Mouse (Mus musculus): ENCODE measurements around the gene Ifnl2. TPM values are rescaled to one million over a fixed set of nuclear protein-coding genes. Genes with fewer than 3 reads are reported as not detected.

Ifnl2 gene
- polyA plus RNA-seq, 1 experiment from 2014 or later = not detected

- H3K4me2 ChIP-seq (ENCODE audit: low read length) = no peak overlapping the region
- TF ChIP-seq CTCF (IDR thresholded peaks at IDR 0.05; ENCODE audit: low read depth) = no peak
- H3K36me3 ChIP-seq (ENCODE audit: insufficient read depth, low read length) = no peaks in the 10 kb centered on the region
- H3K27ac ChIP-seq = no peak overlapping the region
- H3K4me1 ChIP-seq (replicated peaks; ENCODE audit: insufficient read depth, low read length) = no peaks in the 10 kb centered on the region
- no peak overlapping the region for H3K4me3 ChIP-seq (replicated peaks; ENCODE audit: low read depth, low read length)
- no peaks in the 10 kb centered on the region for H3K9me3 ChIP-seq (replicated peaks; ENCODE audit: low read length)
- DNase-seq (ENCODE audit: low spot score) = peak; percentile 43
- no peak overlapping the region for H3K9ac ChIP-seq (ENCODE audit: low read depth, low read length)
- H3K27me3 ChIP-seq (ENCODE audit: insufficient read depth, low read length) = no peaks in the 10 kb centered on the region
- 4% methylated on average over 5 of the region's 5 CpGs for WGBS
- no peak for ATAC-seq (replicated peaks; ENCODE audit: low FRiP score, low read depth)
Observed at GRCm38 (mm10) chr7:28505585-28505984, 4.7 kb downstream of the Ifnl2 start.

DNA sequence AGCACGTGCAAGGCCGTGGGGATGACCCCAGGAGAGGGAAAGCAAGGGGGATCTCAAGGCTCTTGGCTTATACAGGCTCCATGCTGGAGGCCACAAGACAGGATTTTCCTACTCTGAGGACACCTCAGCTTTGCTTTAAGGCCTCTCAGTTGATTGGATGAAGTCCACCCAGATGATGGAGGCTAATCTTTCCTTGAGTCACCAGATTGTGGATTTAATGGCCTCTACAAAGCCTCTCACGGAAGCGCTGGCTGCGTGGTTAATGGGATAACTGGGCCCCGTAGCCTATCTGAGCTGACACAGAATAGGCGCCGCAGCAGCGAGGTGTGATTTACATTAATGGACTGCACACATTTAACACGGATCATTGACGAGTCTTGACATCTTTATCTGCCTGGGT lies 14.8 kb downstream of the Ifnl2 start:
- no peak overlapping the region for H3K9ac ChIP-seq (ENCODE audit: low read depth, low read length)
- 44% methylated on average over 11 of the region's 11 CpGs for WGBS
- DNase-seq (ENCODE audit: low spot score) (no peak), ATAC-seq (replicated peaks; ENCODE audit: low FRiP score, low read depth) (no peak)
- H3K36me3 ChIP-seq (ENCODE audit: insufficient read depth, low read length) = no peaks in the 10 kb centered on the region
- H3K4me2 ChIP-seq (ENCODE audit: low read length) = no peak overlapping the region
- no peak for TF ChIP-seq CTCF (IDR thresholded peaks at IDR 0.05; ENCODE audit: low read depth)
- H3K27ac ChIP-seq = no peak overlapping the region
- H3K4me3 ChIP-seq (replicated peaks; ENCODE audit: low read depth, low read length) = no peak overlapping the region
- H3K9me3 ChIP-seq (replicated peaks; ENCODE audit: low read length) = no peaks in the 10 kb centered on the region
- no peaks in the 10 kb centered on the region for H3K27me3 ChIP-seq (ENCODE audit: insufficient read depth, low read length)
- H3K4me1 ChIP-seq (replicated peaks; ENCODE audit: insufficient read depth, low read length) = no peaks in the 10 kb centered on the region

GRCm38 (mm10) chr7:28492310-28492709 lies 17.9 kb downstream of the Ifnl2 start:
- Histone ChIP-seq H3K36me3 (ENCODE audit: insufficient read depth, low read length) (no peaks in the 10 kb centered on the region), H3K4me3 (replicated peaks; ENCODE audit: low read depth, low read length) (no peak overlapping the region), H3K9ac (ENCODE audit: low read depth, low read length) (no peak overlapping the region), H3K4me2 (ENCODE audit: low read length) (no peak overlapping the region), H3K4me1 (replicated peaks; ENCODE audit: insufficient read depth, low read length) (peaks cover 10% of the 10 kb centered on the region; the same call in 1 of the 2 replicates), H3K9me3 (replicated peaks; ENCODE audit: low read length) (no peaks in the 10 kb centered on the region), H3K27me3 (ENCODE audit: insufficient read depth, low read length) (no peaks in the 10 kb centered on the region), H3K27ac (no peak overlapping the region)
- TF ChIP-seq CTCF (IDR thresholded peaks at IDR 0.05; ENCODE audit: low read depth) = no peak
- ATAC-seq (replicated peaks; ENCODE audit: low FRiP score, low read depth) (no peak), DNase-seq (ENCODE audit: low spot score) (no peak)
- 88% methylated on average over 8 of the region's 8 CpGs for WGBS

GRCm38 (mm10) chr7:28490903-28491302 lies 19.4 kb downstream of the Ifnl2 start:
- Histone ChIP-seq H3K4me2 (ENCODE audit: low read length) (peak overlapping the region; percentile 32), H3K27me3 (ENCODE audit: insufficient read depth, low read length) (no peaks in the 10 kb centered on the region), H3K36me3 (ENCODE audit: insufficient read depth, low read length) (no peaks in the 10 kb centered on the region), H3K4me3 (replicated peaks; ENCODE audit: low read depth, low read length) (no peak overlapping the region), H3K9me3 (replicated peaks; ENCODE audit: low read length) (no peaks in the 10 kb centered on the region), H3K27ac (no peak overlapping the region), H3K9ac (ENCODE audit: low read depth, low read length) (no peak overlapping the region), H3K4me1 (replicated peaks; ENCODE audit: insufficient read depth, low read length) (peaks cover 10% of the 10 kb centered on the region; the same call in 1 of the 2 replicates)
- no peak for TF ChIP-seq CTCF (IDR thresholded peaks at IDR 0.05; ENCODE audit: low read depth)
- no peak for ATAC-seq (replicated peaks; ENCODE audit: low FRiP score, low read depth)
- DNase-seq (ENCODE audit: low spot score) = no peak
- 38% methylated on average over 14 of the region's 14 CpGs for WGBS

GRCm38 (mm10) chr7:28490410-28490809 lies 19.8 kb downstream of the Ifnl2 start:
- DNase-seq (ENCODE audit: low spot score) (peak; percentile 80), ATAC-seq (replicated peaks; ENCODE audit: low FRiP score, low read depth) (peak; percentile 72; the same call in 1 of the 2 replicates)
- Histone ChIP-seq H3K27me3 (ENCODE audit: insufficient read depth, low read length) (no peaks in the 10 kb centered on the region), H3K9ac (ENCODE audit: low read depth, low read length) (no peak overlapping the region), H3K4me3 (replicated peaks; ENCODE audit: low read depth, low read length) (no peak overlapping the region), H3K4me2 (ENCODE audit: low read length) (peak overlapping the region; percentile 32), H3K9me3 (replicated peaks; ENCODE audit: low read length) (no peaks in the 10 kb centered on the region), H3K4me1 (replicated peaks; ENCODE audit: insufficient read depth, low read length) (peaks cover 10% of the 10 kb centered on the region; the same call in 1 of the 2 replicates), H3K36me3 (ENCODE audit: insufficient read depth, low read length) (no peaks in the 10 kb centered on the region), H3K27ac (no peak overlapping the region)
- peak; percentile 83 for TF ChIP-seq CTCF (IDR thresholded peaks at IDR 0.05; ENCODE audit: low read depth)
- WGBS = 3% methylated on average over 10 of the region's 10 CpGs

DNA sequence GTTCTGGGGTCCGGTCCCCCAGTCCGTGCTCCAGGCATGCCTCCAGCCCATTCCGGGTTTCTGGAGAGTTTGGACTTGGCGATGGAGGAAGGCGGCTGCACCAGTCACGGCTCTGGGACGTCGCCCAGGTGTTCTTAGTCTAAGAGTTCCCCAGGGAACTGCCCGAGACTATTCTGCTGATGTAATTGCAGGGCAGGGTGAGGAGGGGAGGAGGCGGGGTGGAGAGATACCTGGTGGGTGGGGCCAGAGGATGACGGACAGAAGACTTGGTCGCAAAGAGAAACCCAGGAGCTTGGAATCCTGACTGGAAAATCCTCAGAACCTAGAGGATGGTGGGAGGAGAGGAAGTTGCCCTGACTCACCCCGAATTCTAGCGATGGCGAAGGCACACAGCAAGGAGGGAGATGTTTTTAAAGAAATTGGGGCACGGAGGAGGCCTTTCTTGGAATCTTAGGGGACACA lies 22.2 kb downstream of the Ifnl2 start:
- no peak for TF ChIP-seq CTCF (IDR thresholded peaks at IDR 0.05; ENCODE audit: low read depth)
- H3K9me3 ChIP-seq (replicated peaks; ENCODE audit: low read length) = no peaks in the 10 kb centered on the region
- DNase-seq (ENCODE audit: low spot score) (peak; percentile 46), ATAC-seq (replicated peaks; ENCODE audit: low FRiP score, low read depth) (no peak)
- 4% methylated on average over 16 of the region's 16 CpGs for WGBS
- peak overlapping the region; percentile 10; the same call in 1 of the 2 replicates for H3K4me3 ChIP-seq (replicated peaks; ENCODE audit: low read depth, low read length)
- H3K9ac ChIP-seq (ENCODE audit: low read depth, low read length) = no peak overlapping the region; the same call in 1 of the 2 replicates
- no peaks in the 10 kb centered on the region for H3K36me3 ChIP-seq (ENCODE audit: insufficient read depth, low read length)
- peak overlapping the region; percentile 48 for H3K4me2 ChIP-seq (ENCODE audit: low read length)
- H3K27me3 ChIP-seq (ENCODE audit: insufficient read depth, low read length) = no peaks in the 10 kb centered on the region
- no peak overlapping the region for H3K27ac ChIP-seq
- peaks cover 10% of the 10 kb centered on the region; the same call in 1 of the 2 replicates for H3K4me1 ChIP-seq (replicated peaks; ENCODE audit: insufficient read depth, low read length)

GRCm38 (mm10) chr7:28484192-28484591 lies 26.1 kb downstream of the Ifnl2 start:
- WGBS = 27% methylated on average over 4 of the region's 4 CpGs
- no peak for ATAC-seq (replicated peaks; ENCODE audit: low FRiP score, low read depth)
- no peak overlapping the region for H3K27ac ChIP-seq

More at GRCm38 (mm10) chr7:28484192-28484591, 26.1 kb downstream of the Ifnl2 start:
- H3K4me3 ChIP-seq (replicated peaks; ENCODE audit: low read depth, low read length) = no peak overlapping the region
- H3K9me3 ChIP-seq (replicated peaks; ENCODE audit: low read length) = no peaks in the 10 kb centered on the region
- H3K9ac ChIP-seq (ENCODE audit: low read depth, low read length) = no peak overlapping the region
- no peak for TF ChIP-seq CTCF (IDR thresholded peaks at IDR 0.05; ENCODE audit: low read depth)
- H3K4me2 ChIP-seq (ENCODE audit: low read length) = no peak overlapping the region
- no peaks in the 10 kb centered on the region for H3K27me3 ChIP-seq (ENCODE audit: insufficient read depth, low read length)
- no peaks in the 10 kb centered on the region for H3K36me3 ChIP-seq (ENCODE audit: insufficient read depth, low read length)
- DNase-seq (ENCODE audit: low spot score) = no peak
- H3K4me1 ChIP-seq (replicated peaks; ENCODE audit: insufficient read depth, low read length) = peaks cover 10% of the 10 kb centered on the region; the same call in 1 of the 2 replicates
